Mouse (Mus musculus): ENCODE measurements at regions not wholly inside any gene's neighbourhood (a gene's known extent, or its start where the extent isn't known, plus 50 kb on each side); places are given as distances from the start of the nearest gene placed in this dataset.

GRCm38 (mm10) chr2:83105070-83105469, 161.6 kb downstream of the Fsip2 start:
- intact Hi-C loops (cut with DNase I) = no loop called here
- DNase-seq = no peak

DNA sequence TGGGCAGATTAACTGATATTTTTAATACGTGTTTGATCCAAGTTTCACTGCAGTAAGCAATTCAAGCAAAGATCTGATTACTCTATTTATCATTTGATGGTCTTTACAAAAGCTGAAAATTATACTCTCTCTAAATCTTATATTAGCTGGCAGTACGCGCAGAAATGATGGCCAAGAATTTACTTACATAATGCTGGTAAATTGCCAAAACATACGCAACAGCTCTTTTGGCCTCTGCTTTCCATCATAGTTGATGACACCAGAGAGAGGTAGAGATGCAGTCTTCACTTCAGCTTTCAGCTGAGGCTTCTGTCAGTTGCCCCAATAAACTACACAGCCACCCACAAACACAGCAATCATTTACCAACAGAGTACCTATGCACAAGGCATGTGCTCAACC, 182.9 kb downstream of the Fsip2 start:
- DNase-seq = no peak
- intact Hi-C loops (cut with DNase I) = no loop called here

DNA sequence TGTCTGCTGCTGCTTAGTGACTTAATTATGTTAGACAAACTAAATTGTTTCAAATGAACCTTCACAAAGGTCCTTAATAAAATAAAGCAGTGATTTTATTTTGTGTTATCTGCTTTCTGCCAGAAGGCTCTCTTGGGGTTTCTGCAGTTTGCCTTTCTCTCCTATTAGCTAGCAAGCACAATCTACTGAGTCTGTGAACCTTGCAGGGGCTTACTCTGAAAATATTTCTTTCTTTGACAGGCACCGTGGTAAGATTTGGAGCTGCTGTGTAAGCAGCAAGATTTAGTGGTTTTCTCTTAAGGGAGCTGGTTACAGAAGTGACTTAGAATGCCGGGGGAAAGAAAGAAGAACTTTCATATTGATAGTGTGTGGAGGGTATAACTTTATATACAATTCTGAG, 187.3 kb downstream of the Fsip2 start:
- no peak for DNase-seq
- intact Hi-C loops (cut with DNase I) = no loop called here

DNA sequence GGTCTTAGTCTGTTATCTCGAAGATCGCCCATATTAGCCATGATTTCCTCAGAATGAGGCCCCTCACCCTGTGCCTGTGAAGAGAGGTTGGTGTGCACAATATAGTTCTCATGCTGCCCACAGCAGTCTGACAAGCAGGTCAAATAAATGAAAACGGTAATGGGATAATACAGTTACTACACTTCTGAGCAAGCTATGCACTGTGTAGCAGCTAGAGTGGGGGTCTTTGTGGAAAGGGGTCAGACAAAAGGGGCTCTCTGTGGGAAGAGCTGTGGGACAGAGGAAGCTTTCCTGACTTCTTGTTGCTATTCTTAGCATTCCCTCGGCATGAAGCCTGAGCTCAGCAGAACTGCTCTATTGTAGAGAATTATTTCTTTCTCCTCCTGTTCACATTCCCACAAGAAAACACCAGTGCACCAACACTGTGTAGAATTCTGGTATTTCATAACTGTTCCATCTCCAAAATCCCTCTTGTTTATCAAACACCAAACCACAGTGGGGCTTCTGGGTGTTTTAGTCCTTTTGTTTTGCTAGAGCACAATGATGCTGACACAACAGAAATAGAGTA, 187.9 kb downstream of the Fsip2 start:
- no peak for DNase-seq
- intact Hi-C loops (cut with DNase I) = no loop called here

- peak; percentile 68 for DNase-seq
- intact Hi-C loops (cut with DNase I) = no loop called here
Observed at GRCm38 (mm10) chr2:83165853-83166252, 222.4 kb downstream of the Fsip2 start.

Data from left cerebral cortex, postnatal 4 days (tissue).